Mouse (Mus musculus) liver, adult (tissue): ENCODE data around the gene Pde11a.

Experiments
- GATA4 ChIP-seq: IDR thresholded peaks from 2 replicates; pipeline ENCODE4 v1.6.1; 2014; ENCODE audit warnings: mild to moderate bottlenecking, low read length; ENCODE audit not compliant: insufficient replicate concordance

Pde11a gene

DNA sequence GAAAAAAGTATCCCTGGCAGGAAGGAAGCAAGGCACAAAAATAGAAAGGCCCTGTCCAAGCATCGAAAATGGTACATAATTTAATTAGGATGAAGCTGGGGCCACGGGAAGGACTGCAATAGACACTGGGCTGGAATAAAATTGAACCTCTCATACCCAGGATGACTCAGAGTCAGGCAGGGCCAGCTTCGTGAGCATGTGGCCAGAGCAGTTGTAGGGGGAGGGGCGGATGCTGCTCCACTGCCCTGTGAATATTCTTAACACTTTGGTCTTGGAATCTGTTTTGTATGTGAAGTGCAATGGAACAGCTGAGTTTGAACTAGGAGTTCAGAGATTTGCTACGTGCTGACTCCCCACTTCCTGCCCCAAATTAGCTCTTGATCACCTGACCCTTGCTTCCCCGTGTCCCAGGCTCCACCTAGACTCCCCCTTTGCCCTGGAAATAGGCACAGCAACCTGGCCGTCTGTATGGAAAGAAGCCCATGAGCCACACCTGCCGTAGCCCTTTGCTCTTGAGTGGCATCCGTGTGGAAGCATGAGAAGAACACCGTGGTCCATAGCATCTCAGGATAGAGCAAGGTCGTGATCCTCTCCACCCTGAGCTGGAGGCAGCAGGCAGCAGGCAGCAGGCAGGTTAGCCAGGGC lies 6.3 kb downstream of the Pde11a start:
- no peak for TF ChIP-seq GATA4

GRCm38 (mm10) chr2:76330081-76330480 lies 8.5 kb downstream of the Pde11a start:
- TF ChIP-seq GATA4, result no peak

- no peak for TF ChIP-seq GATA4
Measured at GRCm38 (mm10) chr2:76326161-76326560, 12.4 kb downstream of the Pde11a start.

GRCm38 (mm10) chr2:76324463-76324862 lies 14.1 kb downstream of the Pde11a start:
- no peak for TF ChIP-seq GATA4

- no peak for TF ChIP-seq GATA4
Measured at GRCm38 (mm10) chr2:76323185-76323875, 15.2 kb downstream of the Pde11a start.

GRCm38 (mm10) chr2:76320336-76320735 lies 18.2 kb downstream of the Pde11a start:
- TF ChIP-seq GATA4, result no peak

DNA sequence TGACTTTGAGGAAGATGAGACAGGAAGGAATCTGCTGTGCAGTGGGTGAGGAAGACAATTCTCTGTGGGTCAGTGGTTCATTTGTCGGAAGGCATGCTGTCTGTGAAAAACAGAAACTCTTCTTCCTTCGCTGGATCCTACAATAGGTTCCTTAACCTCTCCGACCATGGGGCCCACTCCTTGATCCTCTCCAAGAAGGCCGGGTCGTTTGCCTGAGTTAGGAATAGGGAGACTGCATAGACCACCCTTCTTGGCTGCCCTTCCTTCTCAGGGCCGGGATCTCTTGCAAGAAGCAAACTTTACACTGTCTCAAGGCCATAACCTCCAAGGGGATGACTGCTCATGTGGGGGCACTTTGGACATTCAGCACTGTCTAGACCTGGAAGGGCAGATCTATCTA lies 19.3 kb downstream of the Pde11a start:
- no peak for TF ChIP-seq GATA4

DNA sequence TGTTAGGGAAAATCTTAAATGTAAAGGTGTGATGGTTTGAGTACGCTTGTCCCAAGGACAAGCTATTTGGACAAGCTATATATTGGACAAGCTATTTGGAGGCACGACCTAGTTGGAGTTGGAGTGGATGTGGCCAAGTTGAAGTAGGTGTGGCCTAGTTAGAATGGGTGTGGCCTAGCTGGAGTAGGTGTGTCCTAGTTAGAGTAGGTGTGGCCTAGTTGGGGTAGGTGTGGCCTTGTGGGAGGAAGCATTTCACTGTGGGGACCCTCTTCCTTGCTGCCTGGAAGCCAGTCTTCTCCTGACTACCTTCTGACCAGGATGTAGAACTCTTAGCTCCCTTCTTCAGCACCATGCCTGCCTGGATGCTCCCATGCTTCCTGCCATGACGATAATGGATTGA lies 50.9 kb downstream of the Pde11a start:
- no peak for TF ChIP-seq GATA4

GRCm38 (mm10) chr2:76286288-76286740 lies 52.3 kb downstream of the Pde11a start:
- TF ChIP-seq GATA4, result no peak

- TF ChIP-seq GATA4, result no peak
Measured at GRCm38 (mm10) chr2:76285150-76285549, 53.4 kb downstream of the Pde11a start.

DNA sequence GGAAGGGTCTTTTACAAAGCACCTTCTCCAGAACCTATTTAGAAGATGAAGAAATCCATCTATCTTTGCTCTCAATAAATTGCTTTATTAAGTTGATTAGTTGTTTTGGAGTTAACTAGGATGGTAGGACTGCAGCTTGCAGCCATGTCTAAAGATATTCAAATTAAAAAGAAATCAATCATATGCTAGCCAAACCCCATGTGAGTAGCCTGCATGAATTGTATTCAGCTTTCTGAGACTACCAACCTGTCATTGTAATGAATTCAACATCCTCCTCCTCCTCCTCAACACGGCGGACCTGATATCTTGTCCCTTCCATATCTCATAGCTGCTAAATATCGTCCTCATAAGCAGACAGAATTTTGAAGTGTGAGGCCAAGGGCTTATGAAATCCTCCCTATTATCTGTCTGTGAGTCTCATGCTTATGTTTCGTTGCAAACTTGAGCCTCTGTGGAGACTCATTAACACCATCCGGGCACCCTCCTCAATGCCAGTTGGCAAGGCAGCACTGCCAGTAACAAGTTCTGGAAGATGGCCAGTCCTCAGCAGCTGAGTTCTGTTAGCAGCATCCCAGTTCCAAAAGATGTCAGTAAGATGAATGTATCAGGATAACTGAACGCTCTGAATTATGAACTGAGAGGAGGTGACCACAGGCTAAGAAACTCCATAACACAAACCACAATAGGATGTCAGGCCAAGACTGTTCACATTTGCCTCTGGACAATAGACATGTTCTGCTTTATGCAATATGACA lies 55.0 kb downstream of the Pde11a start:
- TF ChIP-seq GATA4, result no peak

GRCm38 (mm10) chr2:76269494-76269893 lies 69.1 kb downstream of the Pde11a start:
- no peak for TF ChIP-seq GATA4

- no peak for TF ChIP-seq GATA4
Measured at GRCm38 (mm10) chr2:76267335-76267734, 71.2 kb downstream of the Pde11a start.

DNA sequence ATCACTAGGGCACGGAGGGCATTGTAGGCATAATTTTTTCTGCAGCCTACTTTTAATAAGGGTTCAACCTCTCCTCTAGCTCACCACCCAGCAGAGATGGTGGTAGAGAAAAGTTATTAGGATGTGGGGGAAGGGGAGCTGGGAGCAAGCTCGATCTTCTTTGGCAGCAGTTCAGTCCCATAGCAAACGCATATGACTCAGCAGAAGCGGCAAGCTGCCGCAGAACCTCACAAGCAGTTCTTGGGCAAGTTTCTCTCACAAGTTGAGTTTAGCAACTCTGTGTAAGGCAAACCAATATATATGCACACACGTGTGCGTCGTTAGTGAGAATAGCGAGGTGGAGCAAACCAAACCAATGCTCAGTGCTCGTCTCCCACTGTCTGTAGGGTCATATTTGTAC lies 72.0 kb downstream of the Pde11a start:
- TF ChIP-seq GATA4, result no peak

DNA sequence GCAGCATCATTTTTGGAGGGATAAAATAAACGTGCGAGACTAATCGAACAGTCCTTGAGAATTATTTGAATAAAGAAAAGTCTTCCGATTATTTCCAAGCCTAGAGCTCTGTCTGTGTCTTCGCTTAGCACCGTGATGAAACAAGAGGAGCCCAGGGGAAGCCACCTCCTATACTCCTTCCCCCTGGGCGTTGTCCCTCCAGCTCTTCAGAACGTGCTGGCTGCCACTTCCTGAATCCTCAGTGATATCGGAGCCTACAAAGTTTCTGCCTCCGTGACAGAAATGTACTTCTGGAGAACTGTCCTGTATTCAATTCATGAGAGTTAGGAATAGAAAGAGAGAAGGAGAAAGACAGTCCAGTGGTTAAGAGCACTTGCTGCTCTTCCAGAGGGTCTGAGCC lies 74.3 kb downstream of the Pde11a start:
- TF ChIP-seq GATA4, result no peak

DNA sequence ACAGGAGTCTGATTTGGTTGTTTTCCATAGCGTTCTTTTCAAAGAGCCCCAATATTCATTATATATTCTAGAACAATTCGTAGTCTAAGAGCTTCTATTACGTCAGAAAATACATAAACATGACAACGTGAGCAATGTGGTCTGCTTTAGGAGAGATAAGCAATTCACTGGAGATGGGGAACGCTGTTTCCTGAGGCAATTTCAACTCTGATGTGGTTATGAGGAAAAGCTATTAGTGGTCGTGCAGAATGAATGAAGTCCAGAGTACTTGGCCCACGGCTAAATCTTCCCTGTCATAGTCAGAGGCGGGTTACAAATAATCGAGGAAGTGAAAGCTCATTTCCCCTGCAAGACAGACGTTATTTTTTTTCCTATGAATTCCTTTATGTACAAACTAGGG lies 75.9 kb downstream of the Pde11a start:
- TF ChIP-seq GATA4, result no peak
